Mouse (Mus musculus): ENCODE measurements around the gene Bpifb4. TPM values are rescaled to one million over a fixed set of nuclear protein-coding genes. Genes with fewer than 3 reads are reported as not detected.

Bpifb4 gene
- polyA plus RNA-seq, 1 experiment from 2014 or later = not detected

DNA sequence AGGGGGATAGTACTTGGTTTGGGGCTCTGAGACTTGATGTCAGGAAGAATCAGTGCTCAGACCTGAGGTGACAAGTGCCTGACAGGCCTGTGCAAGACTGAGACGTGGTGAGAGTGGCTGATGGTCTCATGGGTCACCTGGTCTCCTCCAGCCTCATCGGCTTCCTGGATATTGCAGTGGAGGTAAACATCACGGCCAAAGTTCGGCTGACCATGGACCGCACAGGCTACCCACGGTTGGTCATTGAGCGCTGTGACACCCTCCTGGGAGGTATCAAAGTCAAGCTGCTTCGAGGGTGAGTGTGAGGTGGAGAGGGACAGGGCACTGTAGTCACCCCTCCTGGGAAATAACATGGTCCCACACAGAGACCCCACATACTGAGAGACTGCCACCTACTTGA, 6.6 kb downstream of the Bpifb4 start:
- WGBS = 81% methylated on average over 8 of the region's 8 CpGs
- H3K9ac ChIP-seq = no peak overlapping the region
- H3K27ac ChIP-seq = no peak overlapping the region
- H3K4me2 ChIP-seq = no peak overlapping the region
- no peak for ATAC-seq (replicated peaks; ENCODE audit: low FRiP score)
- no peaks in the 10 kb centered on the region for H3K27me3 ChIP-seq
- H3K9me3 ChIP-seq (replicated peaks) = no peaks in the 10 kb centered on the region
- no peak overlapping the region for H3K4me3 ChIP-seq (replicated peaks)
- no peaks in the 10 kb centered on the region for H3K36me3 ChIP-seq
- H3K4me1 ChIP-seq = no peaks in the 10 kb centered on the region

GRCm38 (mm10) chr2:153952897-153953296, 14.9 kb downstream of the Bpifb4 start:
- ATAC-seq (replicated peaks; ENCODE audit: low FRiP score) = no peak
- no peaks in the 10 kb centered on the region for H3K27me3 ChIP-seq
- H3K9me3 ChIP-seq (replicated peaks) = no peaks in the 10 kb centered on the region

GRCm38 (mm10) chr2:153953836-153954235, 15.8 kb downstream of the Bpifb4 start:
- Histone ChIP-seq H3K9ac (no peak overlapping the region), H3K27me3 (no peaks in the 10 kb centered on the region), H3K4me1 (no peaks in the 10 kb centered on the region), H3K27ac (no peak overlapping the region), H3K36me3 (no peaks in the 10 kb centered on the region), H3K4me2 (peak overlapping the region; percentile 46; the same call in 1 of the 2 replicates), H3K4me3 (replicated peaks) (no peak overlapping the region), H3K9me3 (replicated peaks) (no peaks in the 10 kb centered on the region)
- peak; percentile 60 for ATAC-seq (replicated peaks; ENCODE audit: low FRiP score)
- WGBS = 10% methylated on average over 6 of the region's 6 CpGs

More at GRCm38 (mm10) chr2:153952897-153953296, 14.9 kb downstream of the Bpifb4 start:
- no peak overlapping the region for H3K9ac ChIP-seq
- H3K27ac ChIP-seq = no peak overlapping the region
- H3K4me2 ChIP-seq = no peak overlapping the region
- H3K36me3 ChIP-seq = no peaks in the 10 kb centered on the region
- H3K4me1 ChIP-seq = no peaks in the 10 kb centered on the region
- no peak overlapping the region for H3K4me3 ChIP-seq (replicated peaks)
- 31% methylated on average over 6 of the region's 6 CpGs for WGBS

DNA sequence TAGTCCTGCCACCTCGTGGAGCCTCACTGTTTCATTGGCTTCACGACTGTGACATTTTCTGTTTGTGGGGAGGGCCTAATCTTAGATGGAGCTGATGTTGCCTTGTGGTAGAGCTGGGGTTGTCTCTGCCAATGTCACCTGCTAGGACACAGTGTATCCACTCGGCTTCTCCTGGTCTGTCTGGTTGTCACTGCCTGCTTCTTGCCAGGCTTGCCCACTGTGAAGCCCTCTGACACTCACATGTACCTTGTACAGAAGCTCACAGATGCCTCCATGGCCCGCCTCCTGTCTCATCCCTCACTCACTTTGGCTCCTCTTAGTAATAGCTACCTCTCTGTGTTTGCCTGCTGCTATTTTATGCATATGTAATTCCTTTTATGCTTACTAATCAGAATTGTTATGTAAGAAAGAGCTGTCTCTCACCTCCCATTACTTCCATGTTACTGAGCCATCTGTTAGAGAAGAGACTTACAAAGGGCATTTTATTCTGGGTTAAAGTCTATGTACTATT, 24.9 kb downstream of the Bpifb4 start:
- 78% methylated on average over 4 of the region's 4 CpGs for WGBS

GRCm38 (mm10) chr2:153963334-153963733, 25.3 kb downstream of the Bpifb4 start:
- WGBS = 88% methylated on average over 1 of the region's 1 CpGs
- Histone ChIP-seq H3K4me3 (replicated peaks) (no peak overlapping the region), H3K9ac (no peak overlapping the region), H3K4me1 (no peaks in the 10 kb centered on the region), H3K9me3 (replicated peaks) (no peaks in the 10 kb centered on the region), H3K4me2 (no peak overlapping the region), H3K27ac (no peak overlapping the region), H3K27me3 (no peaks in the 10 kb centered on the region), H3K36me3 (no peaks in the 10 kb centered on the region)
- ATAC-seq (replicated peaks; ENCODE audit: low FRiP score) = no peak

More for the DNA sequence above, 24.9 kb downstream of the Bpifb4 start:
- Histone ChIP-seq H3K4me2 (no peak overlapping the region), H3K27ac (no peak overlapping the region), H3K4me1 (no peaks in the 10 kb centered on the region), H3K9ac (no peak overlapping the region), H3K4me3 (replicated peaks) (no peak overlapping the region), H3K9me3 (replicated peaks) (no peaks in the 10 kb centered on the region), H3K36me3 (no peaks in the 10 kb centered on the region), H3K27me3 (no peaks in the 10 kb centered on the region)
- no peak for ATAC-seq (replicated peaks; ENCODE audit: low FRiP score)

GRCm38 (mm10) chr2:153970221-153970620, 32.2 kb downstream of the Bpifb4 start:
- Histone ChIP-seq H3K36me3 (no peaks in the 10 kb centered on the region), H3K27ac (no peak overlapping the region), H3K4me1 (no peaks in the 10 kb centered on the region), H3K4me2 (no peak overlapping the region), H3K9me3 (replicated peaks) (no peaks in the 10 kb centered on the region), H3K4me3 (replicated peaks) (no peak overlapping the region), H3K27me3 (no peaks in the 10 kb centered on the region), H3K9ac (no peak overlapping the region)
- WGBS = 84% methylated on average over 5 of the region's 5 CpGs
- ATAC-seq (replicated peaks; ENCODE audit: low FRiP score) = no peak

DNA sequence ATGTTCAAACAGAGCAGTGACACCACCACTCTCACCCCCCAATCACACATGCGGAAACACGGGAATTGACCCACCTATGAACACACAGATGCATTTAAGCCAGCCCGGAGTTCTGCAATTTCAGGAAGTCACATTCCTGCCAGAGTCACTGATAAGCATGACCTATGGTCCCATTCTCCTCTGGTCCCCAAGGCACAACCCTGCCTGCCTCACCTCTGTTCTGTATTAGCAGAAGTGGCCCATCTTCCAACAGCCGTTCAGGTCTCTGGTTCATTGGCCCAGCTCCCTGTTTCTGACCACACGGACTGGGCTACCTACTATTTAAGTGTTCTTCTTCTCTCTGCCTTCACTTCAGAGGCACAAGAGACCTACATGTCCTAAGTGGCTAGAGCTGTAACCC, 36.6 kb downstream of the Bpifb4 start, which contains the start of gene Bpifa6:
Gene Bpifa6 (plus strand): TSS at position 364 of the 400 bp plus-strand sequence.
- no peaks in the 10 kb centered on the region for H3K36me3 ChIP-seq
- no peak within 1 kb of the TSS for H3K9ac ChIP-seq
- no peak within 1 kb of the TSS for H3K27ac ChIP-seq
- H3K4me3 ChIP-seq (replicated peaks) = no peak within 1 kb of the TSS
- H3K9me3 ChIP-seq (replicated peaks) = no peaks in the 10 kb centered on the region
- H3K4me1 ChIP-seq = no peaks in the 10 kb centered on the region
- ATAC-seq (replicated peaks; ENCODE audit: low FRiP score) = no peak
- no peaks in the 10 kb centered on the region for H3K27me3 ChIP-seq
- H3K4me2 ChIP-seq = no peak within 1 kb of the TSS
- WGBS = 80% methylated on average over 5 of the region's 5 CpGs

DNA sequence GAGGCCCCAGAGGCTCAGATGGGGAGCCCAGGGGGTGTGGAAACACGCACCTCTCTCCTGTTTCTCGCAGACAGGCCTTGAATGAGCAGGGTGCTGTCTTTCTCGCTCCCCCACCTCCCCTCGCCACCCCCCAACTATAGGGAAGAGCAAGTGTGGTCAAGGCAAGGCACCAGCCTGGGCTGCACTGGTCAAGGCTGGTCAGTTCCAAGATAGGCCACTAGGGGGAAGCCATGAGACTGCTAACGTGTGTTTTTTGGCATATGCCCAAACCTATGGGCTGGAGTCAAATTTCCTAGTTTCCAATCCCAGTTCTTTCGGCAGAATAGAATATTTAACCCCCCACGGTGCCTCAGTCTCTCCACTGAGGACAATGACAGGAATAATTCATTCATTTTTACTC, 57.8 kb downstream of the Bpifb4 start:
- H3K36me3 ChIP-seq = no peaks in the 10 kb centered on the region
- H3K27ac ChIP-seq = no peak overlapping the region
- H3K27me3 ChIP-seq = no peaks in the 10 kb centered on the region
- H3K4me2 ChIP-seq = no peak overlapping the region
- no peaks in the 10 kb centered on the region for H3K4me1 ChIP-seq
- peak; percentile 64; the same call in 1 of the 2 replicates for ATAC-seq (replicated peaks; ENCODE audit: low FRiP score)
- no peak overlapping the region for H3K9ac ChIP-seq
- 7% methylated on average over 7 of the region's 7 CpGs for WGBS
- H3K4me3 ChIP-seq (replicated peaks) = no peak overlapping the region
- no peaks in the 10 kb centered on the region for H3K9me3 ChIP-seq (replicated peaks)

- Histone ChIP-seq H3K27me3 (no peaks in the 10 kb centered on the region), H3K36me3 (no peaks in the 10 kb centered on the region), H3K4me3 (replicated peaks) (no peak overlapping the region), H3K27ac (no peak overlapping the region), H3K4me2 (no peak overlapping the region), H3K4me1 (no peaks in the 10 kb centered on the region), H3K9me3 (replicated peaks) (no peaks in the 10 kb centered on the region), H3K9ac (no peak overlapping the region)
- 86% methylated on average over 3 of the region's 3 CpGs for WGBS
- ATAC-seq (replicated peaks; ENCODE audit: low FRiP score) = no peak
These were observed 62.5 kb downstream of the Bpifb4 start for GRCm38 (mm10) chr2:154000501-154000900.

DNA sequence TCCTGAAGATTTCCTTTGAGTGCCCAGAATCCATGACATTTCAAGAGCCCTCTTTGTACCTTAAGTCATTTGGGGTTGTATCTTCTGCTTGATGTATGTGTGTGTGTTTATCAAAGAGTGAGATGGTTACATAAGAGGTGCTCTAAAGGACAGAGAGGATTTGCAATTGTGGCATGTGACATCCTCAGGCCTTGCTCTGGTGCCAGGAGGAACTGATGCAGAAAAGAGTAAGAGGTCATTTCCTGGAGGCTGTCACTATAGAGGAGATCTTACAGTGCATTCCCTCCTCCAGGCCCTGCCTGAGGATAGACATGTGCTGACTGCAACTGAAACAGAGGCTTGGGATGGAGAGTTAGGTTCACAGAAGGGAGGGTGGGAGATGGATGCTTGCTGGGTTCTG, 63.0 kb downstream of the Bpifb4 start:
- Histone ChIP-seq H3K4me1 (no peaks in the 10 kb centered on the region), H3K4me3 (replicated peaks) (no peak overlapping the region), H3K36me3 (no peaks in the 10 kb centered on the region), H3K4me2 (no peak overlapping the region), H3K27me3 (no peaks in the 10 kb centered on the region), H3K9ac (no peak overlapping the region), H3K27ac (no peak overlapping the region), H3K9me3 (replicated peaks) (no peaks in the 10 kb centered on the region)
- ATAC-seq (replicated peaks; ENCODE audit: low FRiP score) = no peak

- no peaks in the 10 kb centered on the region for H3K36me3 ChIP-seq
- H3K4me2 ChIP-seq = no peak overlapping the region
- ATAC-seq (replicated peaks; ENCODE audit: low FRiP score) = no peak
- no peaks in the 10 kb centered on the region for H3K4me1 ChIP-seq
- H3K27ac ChIP-seq = no peak overlapping the region
- H3K9me3 ChIP-seq (replicated peaks) = no peaks in the 10 kb centered on the region
- no peak overlapping the region for H3K4me3 ChIP-seq (replicated peaks)
- H3K9ac ChIP-seq = no peak overlapping the region
- H3K27me3 ChIP-seq = no peaks in the 10 kb centered on the region
- WGBS = 91% methylated on average over 1 of the region's 1 CpGs
These were observed 66.4 kb downstream of the Bpifb4 start for GRCm38 (mm10) chr2:154004456-154004855.

DNA sequence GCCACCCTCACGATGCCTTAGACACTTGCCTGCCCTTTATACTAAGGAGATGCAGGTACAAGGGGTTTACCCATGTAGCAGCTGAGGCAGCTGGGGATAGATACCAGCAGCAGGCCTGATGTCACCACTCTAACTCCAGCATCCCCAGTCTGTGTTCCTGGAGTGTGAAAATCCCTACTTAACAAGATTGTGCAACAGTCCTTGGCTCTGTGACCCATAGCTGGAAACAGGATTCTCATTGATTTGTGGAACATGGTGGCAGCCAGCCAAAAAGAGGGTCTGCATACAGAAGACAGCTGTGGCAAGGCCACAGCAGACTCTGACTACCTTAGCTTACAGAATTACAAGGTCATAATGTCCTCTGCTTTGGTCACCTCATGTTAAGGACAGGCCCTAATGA, 67.1 kb downstream of the Bpifb4 start:
- Histone ChIP-seq H3K27ac (no peak overlapping the region), H3K9me3 (replicated peaks) (no peaks in the 10 kb centered on the region), H3K27me3 (no peaks in the 10 kb centered on the region), H3K36me3 (no peaks in the 10 kb centered on the region), H3K4me3 (replicated peaks) (no peak overlapping the region), H3K4me2 (no peak overlapping the region), H3K9ac (no peak overlapping the region), H3K4me1 (no peaks in the 10 kb centered on the region)
- 93% methylated on average over 1 of the region's 1 CpGs for WGBS
- no peak for ATAC-seq (replicated peaks; ENCODE audit: low FRiP score)

DNA sequence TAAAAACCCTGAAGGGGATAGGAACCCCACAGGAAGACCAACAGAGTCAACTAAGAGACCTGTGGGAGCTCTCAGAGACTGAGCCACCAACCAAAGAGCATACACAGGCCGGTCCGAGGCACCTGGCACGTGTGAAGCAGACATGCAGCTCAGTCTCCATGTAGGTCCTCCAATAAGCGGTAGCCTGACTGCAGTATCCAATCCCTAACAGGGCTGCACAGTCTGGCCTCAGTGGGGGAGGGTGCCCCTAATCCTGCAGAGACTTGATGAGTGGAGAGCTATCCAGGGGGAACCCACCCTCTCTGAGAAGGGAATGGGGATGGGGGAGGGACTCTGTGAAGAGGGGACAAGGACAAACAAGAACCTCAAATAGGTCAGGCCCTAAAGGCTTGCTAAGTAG, 67.7 kb downstream of the Bpifb4 start:
- H3K4me1 ChIP-seq = no peaks in the 10 kb centered on the region
- no peaks in the 10 kb centered on the region for H3K9me3 ChIP-seq (replicated peaks)
- no peaks in the 10 kb centered on the region for H3K27me3 ChIP-seq
- no peak overlapping the region for H3K4me2 ChIP-seq
- no peak for ATAC-seq (replicated peaks; ENCODE audit: low FRiP score)
- 90% methylated on average over 4 of the region's 4 CpGs for WGBS
- no peak overlapping the region for H3K27ac ChIP-seq
- H3K4me3 ChIP-seq (replicated peaks) = no peak overlapping the region
- H3K36me3 ChIP-seq = no peaks in the 10 kb centered on the region
- no peak overlapping the region for H3K9ac ChIP-seq

All from kidney, embryonic 15.5 days (tissue).